Mouse (Mus musculus) NIH3T3 (cell line): ENCODE data around the gene Zfp445.
"Not testable (repeated sequence)": the region's sequence is repeated elsewhere in the genome, so short reads cannot be mapped to it uniquely, and the experiment has no call there.

Experiments used
- DNase-seq: peaks from one replicate; pipeline ENCODE4 v3.0.0-alpha.2; 2012; ENCODE audit warnings: low read depth

The Zfp445 gene

GRCm38 (mm10) chr9:122865697-122866166 lies at the start of gene Zfp445:
Gene Zfp445, minus strand, starts transcription at chr9:122866006.
- DNase-seq = peak; percentile 88

DNA sequence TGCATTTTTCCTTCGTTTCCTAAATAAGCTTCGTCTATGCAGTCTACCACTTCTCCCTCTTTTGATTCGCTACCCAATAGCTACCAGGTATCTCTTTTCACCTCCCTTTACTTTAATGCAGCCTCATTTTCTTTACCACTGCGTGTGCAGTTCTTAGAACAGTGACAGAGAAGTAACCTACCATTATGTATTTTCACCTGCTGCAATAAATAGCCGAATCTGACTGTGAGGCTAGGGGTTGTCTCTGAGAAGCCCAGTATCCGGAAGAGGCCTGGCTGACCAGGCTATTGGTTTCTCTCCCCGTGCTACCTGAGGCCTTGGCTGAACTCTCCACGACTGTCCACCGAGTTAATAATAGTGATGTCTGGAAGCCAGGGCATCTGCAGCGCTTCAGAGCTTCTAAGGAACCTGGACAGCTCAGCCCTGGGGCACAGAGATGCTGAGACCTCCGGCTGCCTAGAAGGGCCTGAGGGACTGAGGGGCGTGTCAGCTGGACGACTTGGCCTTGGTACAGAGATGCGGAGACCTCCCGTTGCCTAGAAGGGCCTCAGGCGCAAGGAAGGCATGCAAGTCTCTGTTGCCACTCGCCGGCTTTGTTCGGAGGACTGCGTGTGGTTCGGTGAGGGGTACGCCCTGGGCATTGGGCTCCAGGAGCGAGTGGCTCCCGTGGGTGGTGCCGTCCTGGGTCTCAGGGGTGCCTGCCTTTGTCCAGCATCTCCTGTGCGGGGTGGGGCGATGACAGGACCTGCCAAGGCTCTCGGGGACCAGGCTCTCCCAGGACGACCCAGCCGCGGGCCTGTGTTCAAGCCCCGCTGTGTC lies 37.1 kb upstream of the Zfp445 start:
- DNase-seq = no peak

DNA sequence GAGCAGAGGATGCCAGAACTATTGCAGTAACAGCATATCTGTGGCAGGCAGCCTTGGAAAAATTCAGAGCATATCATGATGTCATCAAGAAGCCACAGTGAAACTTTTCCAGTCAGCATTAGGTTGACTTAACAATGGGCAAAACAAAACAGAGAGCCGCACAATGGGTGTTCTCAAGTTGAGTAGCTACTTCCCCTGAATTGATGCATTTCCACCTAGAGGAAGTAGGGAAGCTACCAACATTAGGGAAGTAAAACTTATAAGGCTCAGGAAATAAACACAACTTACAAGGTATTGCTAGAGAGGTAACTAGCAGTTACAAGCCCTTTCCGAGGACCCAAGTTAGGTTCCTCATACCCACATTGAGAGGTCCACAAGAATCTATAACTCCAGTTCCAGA lies 35.2 kb upstream of the Zfp445 start:
- DNase-seq = peak; percentile 9

- DNase-seq = peak; percentile 80
Observed at GRCm38 (mm10) chr9:122886372-122887179, 20.8 kb upstream of the Zfp445 start.

GRCm38 (mm10) chr9:122885385-122885784 lies 19.6 kb upstream of the Zfp445 start, which contains the start of gene Zkscan7:
Gene Zkscan7, plus strand, starts transcription at chr9:122885685.
- no peak for DNase-seq

DNA sequence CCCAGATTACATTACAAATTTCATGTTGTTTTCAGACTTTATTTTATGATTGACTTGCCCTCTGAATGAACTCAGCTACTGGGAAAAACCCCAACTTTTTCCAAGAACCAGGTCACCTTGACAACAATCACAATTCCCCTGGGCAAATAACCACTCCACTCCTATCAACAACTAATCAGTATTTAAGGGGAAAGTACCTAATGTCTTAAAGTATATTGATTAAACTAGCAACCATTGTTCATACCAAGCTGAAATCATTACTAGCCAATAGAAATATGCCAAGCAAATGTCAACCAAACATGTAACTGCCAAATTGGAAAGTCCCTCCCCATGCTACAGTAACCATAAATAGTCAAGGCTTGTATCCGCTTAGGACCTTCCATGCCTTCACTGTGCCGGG lies 9.3 kb upstream of the Zfp445 start:
- DNase-seq = no peak

DNA sequence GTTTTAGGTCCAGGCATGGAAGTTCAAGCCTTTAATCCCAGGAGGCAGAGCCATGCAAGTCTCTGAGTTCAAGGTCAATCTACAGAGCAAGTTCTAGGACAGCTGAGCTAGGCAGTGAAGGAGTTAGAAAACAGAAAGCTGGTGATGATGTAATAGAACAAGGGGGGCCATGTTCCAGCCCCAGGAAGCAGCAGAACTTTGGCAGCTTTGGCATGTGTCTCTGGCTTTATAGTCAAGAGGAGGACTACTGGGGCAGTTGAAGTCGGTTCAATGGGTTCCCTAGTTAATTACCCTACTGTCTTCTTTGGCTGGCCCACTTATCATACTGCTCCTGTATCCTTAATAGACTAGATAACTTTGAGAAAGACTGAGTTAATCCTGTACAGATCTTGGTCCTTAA lies 8.8 kb upstream of the Zfp445 start:
- no peak for DNase-seq

DNA sequence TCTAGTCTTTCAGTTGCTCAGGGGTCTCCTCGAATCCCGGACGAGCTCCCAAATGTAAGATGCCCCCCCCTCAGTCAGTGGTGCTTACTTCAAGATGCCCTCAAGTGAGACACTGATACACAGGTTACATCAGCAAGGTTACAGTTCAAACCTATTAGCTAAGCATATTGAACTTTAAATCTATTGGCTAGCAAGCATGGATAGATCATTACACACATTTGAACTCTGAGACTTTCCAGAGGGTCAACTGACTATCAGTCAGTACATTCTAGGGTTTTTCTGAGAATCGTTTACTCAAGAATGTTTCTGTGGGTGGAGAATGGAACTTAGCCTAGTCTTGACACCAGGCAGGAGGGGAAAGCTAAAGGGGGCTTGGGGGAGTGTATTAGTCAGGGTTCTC lies 6.8 kb upstream of the Zfp445 start:
- DNase-seq = no peak

DNA sequence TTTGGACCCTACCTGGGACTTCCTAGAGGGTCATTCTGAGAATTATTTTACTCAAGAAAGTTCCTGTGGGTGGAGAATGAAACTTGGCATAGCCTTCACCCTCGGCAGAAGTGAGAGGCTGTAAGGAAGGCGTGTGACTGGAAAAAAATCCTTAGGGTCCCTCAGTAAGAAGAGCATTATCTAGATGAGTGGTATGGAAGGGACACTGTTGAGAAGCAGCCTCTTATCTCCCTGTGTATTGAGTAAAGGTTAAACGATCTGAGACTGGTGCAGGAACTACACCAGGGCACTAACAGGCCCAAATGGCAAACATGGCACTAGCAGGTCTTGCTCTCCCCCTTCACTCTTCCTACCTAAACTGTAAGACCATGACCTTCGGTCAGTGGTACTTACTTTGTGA lies 386 bp upstream of the Zfp445 start:
- no peak for DNase-seq

DNA sequence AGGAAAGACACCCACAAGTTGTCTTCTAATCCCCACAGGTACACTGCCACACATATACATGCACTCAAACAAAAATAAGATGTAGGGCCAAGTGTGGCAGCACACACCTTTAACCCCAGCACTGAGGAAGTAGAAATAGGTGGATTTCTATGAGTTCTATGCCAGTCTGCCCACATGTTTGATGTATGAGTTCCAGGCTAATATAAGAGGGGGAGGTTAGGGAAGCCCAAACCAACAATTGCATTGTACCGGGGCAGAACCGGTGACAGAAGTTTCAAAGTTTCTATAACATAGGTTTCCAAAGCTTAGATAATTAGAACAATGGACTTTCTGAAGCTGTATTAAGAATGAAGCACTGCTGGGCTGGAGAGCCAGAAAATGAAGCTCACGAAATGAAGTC lies 958 bp downstream of the Zfp445 start:
- DNase-seq = no peak

DNA sequence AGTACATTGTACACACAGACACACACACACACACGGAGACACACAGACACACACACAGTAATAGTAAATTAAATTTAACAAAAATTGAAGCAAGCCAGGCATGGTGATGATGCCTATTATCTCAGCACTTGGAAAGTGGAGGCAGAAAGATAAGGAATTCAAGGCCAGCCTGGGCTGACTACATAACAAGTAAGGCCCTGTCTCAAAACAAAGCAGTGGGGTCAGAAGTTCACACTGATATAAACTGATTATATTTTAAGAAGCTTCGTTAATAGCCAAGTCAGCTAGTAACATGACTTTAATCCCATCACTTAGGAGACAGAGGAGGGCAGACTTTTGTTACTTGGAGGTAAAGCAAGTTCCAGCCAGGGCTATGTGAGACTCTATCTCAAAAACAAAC lies 2.1 kb downstream of the Zfp445 start:
- no peak for DNase-seq

GRCm38 (mm10) chr9:122860752-122861151 lies 5.1 kb downstream of the Zfp445 start:
- no peak for DNase-seq

DNA sequence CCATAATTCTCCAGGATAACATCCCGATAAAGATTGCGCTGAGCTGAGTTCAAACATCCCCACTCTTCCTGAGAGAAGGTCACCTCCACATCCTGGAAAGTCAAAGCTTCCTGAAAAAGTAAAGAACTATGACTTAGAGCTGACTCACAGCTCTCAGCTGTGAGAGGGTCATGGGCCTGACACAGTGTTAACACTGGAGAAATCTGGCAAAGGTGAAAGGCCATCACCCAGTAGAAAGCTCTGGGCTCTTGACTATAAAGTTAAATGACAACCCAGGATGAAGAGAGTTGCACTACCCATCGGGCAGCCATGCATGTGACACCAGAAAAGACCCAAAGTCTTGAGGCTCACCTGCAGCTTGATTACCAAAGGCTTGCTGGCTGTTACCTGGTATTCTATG lies 9.1 kb downstream of the Zfp445 start:
- DNase-seq = no peak

- no peak for DNase-seq
Observed at GRCm38 (mm10) chr9:122855617-122856016, 10.2 kb downstream of the Zfp445 start.

GRCm38 (mm10) chr9:122855141-122855540 lies 10.7 kb downstream of the Zfp445 start:
- not testable (repeated sequence) for DNase-seq

- DNase-seq = no peak
Observed at GRCm38 (mm10) chr9:122854526-122854925, 11.3 kb downstream of the Zfp445 start.

GRCm38 (mm10) chr9:122847811-122848311 lies 17.9 kb downstream of the Zfp445 start:
- DNase-seq = not testable (repeated sequence)

DNA sequence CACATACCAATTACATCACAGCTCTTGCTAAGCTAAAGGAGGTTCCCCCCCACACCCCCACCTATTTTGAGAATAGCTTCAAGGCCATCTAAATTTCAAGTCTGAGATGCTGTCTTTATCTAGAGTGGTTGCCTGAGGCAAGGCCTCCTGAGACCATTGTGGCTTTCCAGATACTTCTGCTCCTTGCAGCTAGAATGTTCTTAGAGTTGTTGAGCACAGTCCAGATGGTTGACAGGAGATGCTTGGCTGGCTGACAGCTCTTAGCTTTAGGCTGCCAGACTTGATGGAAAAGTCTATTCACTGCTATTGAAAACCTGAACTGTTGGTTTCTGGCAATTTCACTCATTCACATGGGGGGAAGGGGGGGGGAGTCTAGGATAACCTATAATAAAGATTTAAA lies 19.6 kb downstream of the Zfp445 start:
- peak; percentile 78 for DNase-seq

GRCm38 (mm10) chr9:122845621-122846020 lies 20.2 kb downstream of the Zfp445 start:
- no peak for DNase-seq

DNA sequence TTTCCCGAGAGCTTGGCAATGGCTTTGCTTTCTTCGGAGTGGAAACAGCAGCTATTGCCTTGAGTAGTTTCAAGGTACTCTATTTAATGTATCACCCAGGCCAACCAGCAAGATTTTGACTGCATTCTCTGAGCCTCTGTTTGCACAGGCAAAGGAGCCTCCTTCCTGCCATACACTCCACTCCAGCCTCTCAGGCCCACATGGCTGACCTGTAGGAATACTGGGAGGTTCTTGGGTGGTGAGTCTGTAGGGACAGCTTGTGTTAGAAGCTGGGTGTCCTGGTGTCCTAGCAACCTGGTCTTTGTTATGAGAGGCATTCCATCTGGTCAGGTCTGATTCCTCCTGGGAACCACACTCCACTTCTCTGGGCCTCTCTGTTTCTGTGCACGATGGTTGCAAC lies 22.0 kb downstream of the Zfp445 start, which contains the start of gene Gm35549:
Gene Gm35549 (minus strand): TSS at position 276 of the 400 bp plus-strand sequence.
- no peak for DNase-seq

DNA sequence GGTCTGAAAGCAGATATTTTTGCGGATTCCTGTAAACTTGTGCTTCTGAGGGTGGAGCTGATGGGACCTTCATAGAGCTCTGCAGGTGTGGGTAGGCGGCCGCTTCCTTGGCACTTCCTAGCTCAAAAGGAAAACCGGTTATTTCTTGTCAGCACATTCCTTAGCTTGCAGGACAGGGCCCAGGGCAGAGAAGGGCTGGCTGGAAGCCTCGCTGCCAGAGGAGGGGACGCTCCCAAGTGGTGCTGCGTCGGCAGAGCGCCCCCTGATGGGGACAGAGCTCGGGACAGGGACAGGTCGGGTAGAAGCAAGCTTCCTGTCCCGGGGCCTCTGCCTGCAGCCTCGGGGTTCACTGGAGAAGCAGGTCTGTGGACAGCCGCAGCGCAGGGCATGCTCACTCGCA lies 28.1 kb downstream of the Zfp445 start:
- DNase-seq = no peak

DNA sequence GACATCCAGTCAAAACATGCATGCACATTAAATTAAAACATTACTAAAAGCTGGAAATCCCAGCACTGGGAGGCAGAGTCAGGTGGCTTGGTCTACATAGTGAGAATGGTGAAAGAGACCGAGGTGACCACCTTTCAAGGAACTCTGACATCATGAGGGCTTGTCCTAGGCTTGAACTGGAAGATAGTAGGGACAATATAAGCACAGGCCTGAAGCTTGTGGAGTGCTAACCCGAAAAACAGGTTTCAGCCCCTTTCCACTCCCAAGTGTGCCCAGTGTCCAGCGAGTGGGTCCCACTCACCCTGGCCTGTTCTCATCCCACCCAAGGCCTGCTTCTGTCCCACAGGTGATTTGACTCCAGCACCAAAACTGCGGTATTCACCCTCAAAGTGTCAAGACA lies 28.6 kb downstream of the Zfp445 start:
- no peak for DNase-seq

- DNase-seq = peak; percentile 36
Observed at GRCm38 (mm10) chr9:122836790-122837189, 29.0 kb downstream of the Zfp445 start.
